Mouse (Mus musculus): ENCODE measurements around the gene Gm9747. TPM values are rescaled to one million over a fixed set of nuclear protein-coding genes. Genes with fewer than 3 reads are reported as not detected.

The Gm9747 gene
- total and polyA plus RNA-seq, 2 experiments from 2014 or later, result 14.8 TPM; not detected in 1

- no peaks in the 10 kb centered on the region for H3K9me3 ChIP-seq (ENCODE audit: low read length)
- no peaks in the 10 kb centered on the region for H3K27me3 ChIP-seq (ENCODE audit: insufficient read depth, low read length)
- ATAC-seq (no peak), DNase-seq (no peak)
- H3K4me1 ChIP-seq (ENCODE audit: insufficient read depth), result peaks cover 22% of the 10 kb centered on the region
- 7% methylated on average over 4 of the region's 4 CpGs for WGBS
- H3K4me3 ChIP-seq (ENCODE audit: low read depth, low read length), result peak overlapping the region; percentile 57
- H3K27ac ChIP-seq (ENCODE audit: low read depth, low read length), result peak overlapping the region; percentile 94; the same call in 1 of the 2 replicates
- H3K36me3 ChIP-seq (ENCODE audit: insufficient read depth), result peaks cover 4% of the 10 kb centered on the region; the same call in 1 of the 2 replicates
- H3K9ac ChIP-seq, result peak overlapping the region; percentile 70
- peak overlapping the region; percentile 83 for H3K4me2 ChIP-seq (ENCODE audit: low read depth)
- TF ChIP-seq CTCF (IDR thresholded peaks at IDR 0.05; ENCODE audit: low read depth), result no peak
Measured at GRCm38 (mm10) chr1:82284403-82284802, 51.5 kb downstream of the Gm9747 start.

Other genes with a start within 250 kb of the Gm9747 start
- 32.7 and 45.3 TPM in 2 replicates for gene Irs1, start 58.3 kb downstream of the Gm9747 start, total RNA-seq (2014; rRNA removed)
- 3.0 and 4.4 TPM in 2 replicates for gene Irs1, start 58.3 kb downstream of the Gm9747 start, polyA plus RNA-seq (2015; fragmentation: Nextera tagmentation; extraction: Ambion mirVana)
- 4.7 and 5.3 TPM in 2 replicates for gene Rhbdd1, start 83.3 kb downstream of the Gm9747 start, total RNA-seq (2014; rRNA removed)
- 1.7 and 2.2 TPM in 2 replicates for gene Rhbdd1, start 83.3 kb downstream of the Gm9747 start, polyA plus RNA-seq (2015; fragmentation: Nextera tagmentation; extraction: Ambion mirVana)

Measured in forebrain, postnatal 0 days (tissue).